Mouse (Mus musculus) mesoderm, embryonic 11.5 days (tissue): Measurements from ENCODE around the gene Fam120a.

Experiments used
- DNase-seq: peaks from one replicate; pipeline ENCODE4 v3.0.0-alpha.2; 2012; ENCODE audit warnings: low read depth, low spot score

The Fam120a gene

DNA sequence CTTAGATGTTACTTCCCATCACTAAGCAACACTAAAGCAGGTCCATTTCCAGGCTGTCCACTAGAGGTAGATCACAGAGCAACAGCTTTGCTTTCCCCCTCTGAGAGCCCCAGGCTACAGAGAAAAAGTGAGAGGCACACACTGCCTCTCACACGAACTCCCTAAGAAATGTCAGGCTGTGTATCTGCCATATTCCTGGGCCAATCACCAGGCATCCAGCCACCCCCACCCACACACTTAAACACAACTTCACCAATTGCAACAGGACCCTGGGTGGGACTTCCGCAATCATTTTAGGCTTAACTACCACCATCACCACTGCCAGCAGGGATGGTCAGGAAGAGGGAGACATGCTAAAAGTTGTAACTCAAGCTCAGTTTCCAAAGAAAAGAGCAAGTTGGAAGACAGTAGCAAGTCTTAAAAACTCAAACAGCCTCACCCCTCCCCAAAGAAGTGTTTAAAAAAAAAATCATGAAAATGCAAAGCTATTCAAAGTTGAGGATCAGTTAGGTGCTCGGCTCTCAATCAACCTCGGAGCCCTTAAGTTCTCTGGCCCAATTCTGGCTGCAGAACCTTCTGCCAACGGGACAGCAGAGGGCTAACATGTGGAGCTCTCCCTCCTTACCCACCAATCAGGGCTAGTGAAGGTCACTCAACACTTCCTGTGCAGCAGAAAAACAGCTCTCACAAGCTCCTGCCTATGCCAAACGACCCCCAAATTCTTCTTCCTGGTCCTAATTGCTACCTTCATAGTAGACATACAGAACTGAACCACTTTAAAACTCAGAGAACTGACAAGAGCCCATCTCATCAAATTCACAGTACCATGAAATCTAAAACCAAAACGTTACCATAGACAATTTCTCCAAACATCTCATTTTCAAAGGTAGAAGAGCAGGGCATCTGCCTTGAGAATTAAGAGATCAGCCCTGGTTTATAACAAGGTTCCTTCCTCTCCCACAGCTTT is 2.0 kb downstream of the Fam120a start:
- peak; percentile 74 for DNase-seq

DNA sequence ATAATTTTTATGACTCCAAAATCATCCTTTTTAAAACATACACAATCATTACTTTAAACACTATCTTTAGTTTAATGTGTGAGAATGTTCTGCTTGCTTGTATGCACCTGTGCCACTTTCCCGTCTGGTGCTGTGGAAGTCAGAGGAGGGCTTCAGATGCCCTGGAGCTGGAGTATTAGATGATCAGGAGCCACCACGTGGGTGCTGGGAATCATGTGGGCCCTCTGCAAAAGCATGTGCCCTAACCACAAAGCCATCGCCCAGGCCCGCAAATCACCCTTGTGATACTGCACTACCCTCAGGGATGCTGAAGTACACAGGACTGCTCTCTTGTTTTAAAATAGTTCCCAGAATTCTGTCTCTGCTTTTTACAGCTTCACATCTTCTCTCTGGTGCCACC is 3.0 kb downstream of the Fam120a start:
- DNase-seq: no peak

DNA sequence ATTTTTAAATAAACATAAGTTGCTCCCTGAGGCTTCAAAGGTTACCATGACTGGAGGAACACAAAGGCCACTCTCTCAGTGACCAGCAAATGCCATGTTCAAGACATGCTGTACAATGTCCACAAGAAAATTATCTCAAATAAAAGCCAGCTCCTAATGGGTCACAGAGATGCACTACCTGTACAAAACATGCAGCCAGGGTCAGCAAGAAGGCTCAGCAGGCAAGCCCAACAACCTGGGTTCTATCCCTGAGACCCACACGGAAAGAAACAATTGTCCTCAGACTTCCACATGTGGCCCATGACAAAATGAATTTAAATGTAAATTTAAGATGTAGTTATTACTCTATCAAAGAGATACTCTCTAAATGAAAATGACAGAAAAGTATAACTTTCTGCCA is 4.7 kb downstream of the Fam120a start:
- no peak for DNase-seq

- DNase-seq: no peak
Measured at GRCm38 (mm10) chr13:48962519-48962918, 5.3 kb downstream of the Fam120a start.

GRCm38 (mm10) chr13:48958608-48959007 is 9.2 kb downstream of the Fam120a start:
- DNase-seq: no peak

GRCm38 (mm10) chr13:48954825-48955224 is 13.0 kb downstream of the Fam120a start:
- no peak for DNase-seq

DNA sequence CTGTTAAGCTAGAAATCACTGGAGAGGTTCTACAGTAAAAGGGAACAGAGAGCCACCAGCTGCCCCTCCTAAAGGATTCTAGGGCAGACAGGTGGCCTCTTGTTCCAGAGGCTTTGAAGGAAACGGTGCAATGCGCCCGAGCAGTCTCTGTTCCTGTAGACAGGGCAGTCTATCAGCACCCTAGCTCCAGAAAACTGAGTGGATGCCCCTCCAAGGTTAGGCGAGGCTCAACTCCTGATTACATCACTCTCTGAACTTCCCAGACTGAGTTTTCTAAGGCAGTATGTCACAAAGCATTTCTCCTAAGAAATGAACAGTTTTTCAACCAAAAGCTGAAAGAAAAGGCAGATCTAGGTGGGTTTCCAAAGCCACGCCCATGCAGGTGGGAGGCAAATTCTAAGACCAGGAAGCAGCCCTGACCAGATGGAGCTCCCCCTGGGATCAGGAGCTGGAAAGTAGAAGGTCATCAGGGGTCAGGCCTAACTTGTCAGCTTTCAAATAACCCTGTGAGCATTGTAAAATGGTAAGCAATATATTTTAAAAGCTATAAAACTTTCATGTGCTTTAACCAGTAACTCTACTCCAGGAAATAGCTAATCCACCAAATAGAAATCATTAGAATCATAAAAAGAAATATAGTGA is 17.1 kb downstream of the Fam120a start:
- DNase-seq: peak; percentile 34

- DNase-seq: no peak
Measured at GRCm38 (mm10) chr13:48948951-48949350, 18.9 kb downstream of the Fam120a start.

GRCm38 (mm10) chr13:48944571-48944970 is 23.2 kb downstream of the Fam120a start:
- DNase-seq: no peak

GRCm38 (mm10) chr13:48942471-48942870 is 25.3 kb downstream of the Fam120a start:
- no peak for DNase-seq

GRCm38 (mm10) chr13:48941773-48942172 is 26.0 kb downstream of the Fam120a start:
- no peak for DNase-seq

- no peak for DNase-seq
Measured at GRCm38 (mm10) chr13:48934597-48934996, 33.2 kb downstream of the Fam120a start.

DNA sequence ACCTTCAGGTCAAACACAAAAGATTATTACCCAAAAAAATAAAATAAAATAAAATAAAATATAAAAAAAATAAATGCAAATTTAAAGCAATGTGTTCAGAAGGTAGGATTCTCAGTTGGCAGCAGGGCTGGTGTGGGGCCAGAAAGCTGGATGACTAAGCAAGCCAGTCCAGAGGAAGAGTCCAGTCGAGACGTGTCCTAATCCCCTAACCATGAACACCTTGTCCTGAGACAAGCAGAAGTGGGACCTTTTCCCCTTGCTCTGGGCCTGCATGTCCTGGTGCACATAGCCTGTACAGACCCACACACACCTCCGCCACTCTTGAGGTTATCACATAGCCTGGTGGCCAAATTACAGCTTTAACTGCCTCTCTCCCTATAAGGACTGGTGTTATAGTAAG is 35.1 kb downstream of the Fam120a start:
- DNase-seq: no peak

GRCm38 (mm10) chr13:48931687-48932086 is 36.1 kb downstream of the Fam120a start:
- DNase-seq: no peak

DNA sequence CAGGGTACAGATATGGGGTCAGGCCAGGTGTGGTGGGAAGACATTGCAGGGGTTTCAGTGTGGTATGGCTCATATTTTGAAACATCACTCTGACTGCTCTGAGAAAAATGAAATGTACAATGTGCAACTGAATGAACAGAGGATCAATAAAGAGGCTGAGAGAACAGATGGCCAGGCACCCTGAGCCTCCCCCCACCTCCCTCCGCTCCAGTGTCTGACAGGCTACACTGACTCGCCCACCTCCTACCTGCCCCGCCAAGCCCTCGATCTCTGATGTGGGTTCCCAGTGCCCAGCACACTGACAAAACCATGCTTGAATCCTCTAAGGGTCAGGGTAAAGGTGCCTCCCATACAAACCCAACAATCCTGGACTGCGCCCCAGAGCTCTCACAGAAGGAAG is 36.6 kb downstream of the Fam120a start:
- DNase-seq: no peak

DNA sequence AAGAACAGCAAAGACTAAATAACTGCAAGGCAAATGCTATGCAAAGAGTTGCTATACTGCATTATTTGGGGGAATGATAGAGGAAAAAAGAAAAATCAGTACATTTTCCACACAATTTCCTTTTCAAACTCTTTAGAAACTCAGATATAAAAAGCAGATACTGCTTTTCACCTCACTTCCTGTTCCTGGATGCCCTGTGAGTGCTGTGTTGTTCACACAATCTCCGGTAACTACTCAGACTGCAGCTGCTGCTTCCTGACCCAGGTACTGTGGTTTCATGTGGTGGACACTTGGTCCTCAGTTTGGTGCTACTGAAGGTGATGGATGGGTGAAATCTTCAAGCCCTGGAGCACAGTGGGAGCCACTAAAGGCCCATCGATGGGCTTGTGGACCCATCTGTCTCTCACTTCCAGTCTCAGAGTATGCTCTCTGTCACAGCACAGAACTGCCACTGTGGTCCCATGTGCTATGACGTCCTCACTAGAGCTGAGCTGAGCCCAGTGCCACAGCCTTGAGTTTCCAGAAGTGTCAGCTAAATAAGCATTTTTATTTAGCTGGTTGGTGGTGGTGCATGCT is 38.2 kb downstream of the Fam120a start:
- no peak for DNase-seq

DNA sequence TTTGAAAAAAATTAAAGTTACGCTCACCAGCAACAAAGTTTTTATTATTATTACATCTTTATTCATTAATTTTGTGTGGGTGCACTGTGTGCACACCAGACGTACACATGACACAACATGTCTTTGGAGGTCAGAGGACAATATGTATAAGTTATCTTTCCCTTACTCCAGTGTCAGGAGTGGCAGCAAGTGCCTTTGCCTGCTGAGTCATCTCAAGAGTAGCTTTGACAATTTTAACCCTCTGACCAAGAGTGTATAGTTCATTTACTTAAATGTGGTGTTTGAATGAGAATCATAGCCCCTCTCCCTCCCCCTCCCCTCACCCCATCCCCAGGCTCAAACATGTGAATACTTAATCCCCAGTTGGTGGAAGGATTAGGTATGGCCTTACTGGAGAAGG is 40.2 kb downstream of the Fam120a start:
- no peak for DNase-seq

DNA sequence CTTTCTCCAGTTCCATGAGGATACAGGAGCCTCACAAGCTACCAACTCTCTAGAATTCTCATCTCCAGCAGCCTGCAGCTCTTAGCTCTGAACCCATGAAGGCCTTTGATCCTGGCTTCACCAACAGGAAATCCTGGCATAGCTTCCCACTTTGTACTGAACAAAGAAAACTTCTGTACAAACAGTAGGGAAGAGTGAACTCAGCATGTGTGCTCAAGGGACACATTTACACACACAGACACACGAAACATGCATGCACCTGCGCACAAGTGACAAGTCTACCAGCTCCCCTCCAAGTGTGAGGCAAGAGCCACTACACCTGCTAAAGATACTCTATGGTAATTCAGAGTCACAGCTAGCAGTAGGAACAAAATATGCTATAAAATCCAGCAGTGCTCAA is 45.1 kb downstream of the Fam120a start:
- no peak for DNase-seq

DNA sequence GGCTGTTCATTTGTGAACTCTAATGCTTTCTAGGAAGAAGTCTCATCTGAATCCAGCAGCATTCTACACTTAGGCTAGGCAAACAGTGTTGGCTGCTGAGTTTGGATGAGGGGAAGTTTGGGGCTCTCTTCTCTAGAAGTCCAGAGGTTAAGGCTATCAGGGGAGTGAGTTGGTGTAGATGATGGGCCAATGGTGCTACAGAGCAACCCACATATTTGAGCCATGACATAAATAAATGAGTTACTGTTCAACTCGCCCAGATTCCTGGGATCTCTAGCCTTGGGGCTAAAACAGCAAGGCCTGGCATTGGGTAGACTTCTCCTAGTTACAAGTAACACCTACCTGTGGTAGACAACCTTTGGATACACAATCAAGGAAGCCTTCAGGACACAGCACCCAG is 46.6 kb downstream of the Fam120a start:
- DNase-seq: no peak

DNA sequence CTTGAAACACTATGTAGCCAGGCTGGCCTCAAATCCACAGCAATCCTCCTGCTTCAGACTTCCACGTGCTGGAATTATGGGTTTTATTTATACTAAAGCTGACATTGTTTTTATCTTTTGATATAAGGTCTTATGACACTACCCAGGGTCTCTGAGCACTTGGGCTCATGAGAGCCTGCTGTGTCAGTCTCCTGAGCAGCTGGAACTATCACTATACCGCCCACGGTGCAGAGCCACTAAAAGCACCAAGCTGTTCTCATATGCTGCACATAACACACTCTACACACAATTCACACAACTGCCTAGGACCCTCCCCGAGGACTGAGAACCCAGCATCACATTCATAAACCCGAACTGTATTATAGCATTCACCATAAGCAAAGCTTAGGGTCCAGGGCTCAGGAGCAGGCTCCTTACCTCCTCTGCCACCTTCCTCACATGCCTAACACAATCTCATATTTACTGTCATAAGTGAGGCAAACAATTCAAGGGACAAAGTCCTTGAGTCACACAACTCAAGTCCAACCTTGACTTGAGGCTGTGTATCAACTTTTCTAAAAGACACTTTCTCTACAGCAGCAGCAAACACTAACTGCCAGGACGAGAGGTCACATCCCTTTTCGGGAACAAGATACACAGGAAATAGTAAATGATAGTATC is 47.9 kb downstream of the Fam120a start:
- no peak for DNase-seq

DNA sequence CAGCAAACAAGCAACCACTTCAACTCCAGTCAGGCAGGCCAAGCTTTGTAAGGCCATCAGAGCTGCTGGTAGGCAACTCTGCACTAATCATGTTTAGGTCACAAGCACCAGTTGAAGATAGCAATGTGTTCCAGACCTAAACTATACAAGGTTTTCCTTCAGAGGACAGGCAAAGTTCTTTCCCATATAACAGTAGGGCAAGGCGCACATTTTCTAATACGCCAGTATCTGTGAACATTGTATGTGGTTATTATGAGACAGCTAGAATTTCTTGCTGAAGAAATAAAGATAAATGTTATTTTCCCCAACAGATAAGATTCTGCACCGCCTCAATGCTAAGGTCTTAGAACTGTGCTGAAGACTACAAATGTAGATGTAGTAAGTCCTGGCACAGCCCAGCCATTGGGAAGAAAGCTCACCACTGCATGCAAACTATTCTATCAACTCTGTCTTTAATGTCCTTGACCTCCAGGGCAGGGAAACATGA is 50.7 kb downstream of the Fam120a start:
- no peak for DNase-seq

- DNase-seq: no peak
Measured at GRCm38 (mm10) chr13:48913680-48914079, 54.1 kb downstream of the Fam120a start.
